Mouse (Mus musculus) forebrain, embryonic 12.5 days (tissue): ENCODE results near the gene 2310002L09Rik. TPM values are rescaled to one million over a fixed set of nuclear protein-coding genes. Genes with fewer than 3 reads are reported as not detected.
"Not testable (repeated sequence)": the region's sequence is repeated elsewhere in the genome, so short reads cannot be mapped to it uniquely, and the experiment has no call there.

ENCODE experiments used
- ATAC-seq: fragments of 200-750 bp; cut with Nextera tagmentation; 2 replicates; pipeline ENCODE4 v1.8.0; 2017; ENCODE audit warnings: moderate TSS enrichment; ENCODE audit not compliant: low FRiP score
- H3K27ac ChIP-seq: fragments of 300-500 bp; sonication (generic); 2 replicates; pipeline ENCODE4 v1.5.1; 2016; ENCODE audit warnings: mild to moderate bottlenecking
- H3K27me3 ChIP-seq: fragments of 300-500 bp; sonication (generic); 2 replicates; pipeline ENCODE4 v1.6.1; 2016; ENCODE audit warnings: mild to moderate bottlenecking
- H3K36me3 ChIP-seq: fragments of 300-500 bp; sonication (generic); replicated peaks from 2 replicates; pipeline ENCODE4 v1.6.1; 2016; ENCODE audit warnings: mild to moderate bottlenecking
- H3K4me1 ChIP-seq: fragments of 300-500 bp; sonication (generic); 2 replicates; pipeline ENCODE4 v1.6.1; 2016
- H3K4me2 ChIP-seq: fragments of 300-500 bp; sonication (generic); 2 replicates; pipeline ENCODE4 v1.6.1; 2016; ENCODE audit warnings: mild to moderate bottlenecking, moderate library complexity
- H3K4me3 ChIP-seq: fragments of 300-500 bp; sonication (generic); replicated peaks from 2 replicates; pipeline ENCODE4 v1.5.1; 2016; ENCODE audit warnings: mild to moderate bottlenecking
- H3K9ac ChIP-seq: fragments of 300-500 bp; sonication (generic); 2 replicates; pipeline ENCODE4 v1.6.1; 2016; ENCODE audit warnings: mild to moderate bottlenecking
- H3K9me3 ChIP-seq: fragments of 300-500 bp; sonication (generic); 2 replicates; pipeline ENCODE4 v1.6.1; 2016
- WGBS: fragments of 180-500 bp; shearing (Covaris S2); methylation state at CpG from one replicate; pipeline ENCODE4 v1.1.7; 2016; 5-methylcytosine and 5-hydroxymethylcytosine counted together
- polyA plus RNA-seq: library from polyadenylated mRNA; unstranded; fragments of >200 nt; fragmentation: Nextera tagmentation; extraction: Ambion mirVana; gene quantifications from 2 replicates; pipeline ENCODE4 v1.2.1, GENCODE M21; 2016

2310002L09Rik gene
- polyA plus RNA-seq = not detected in 2 replicates

DNA sequence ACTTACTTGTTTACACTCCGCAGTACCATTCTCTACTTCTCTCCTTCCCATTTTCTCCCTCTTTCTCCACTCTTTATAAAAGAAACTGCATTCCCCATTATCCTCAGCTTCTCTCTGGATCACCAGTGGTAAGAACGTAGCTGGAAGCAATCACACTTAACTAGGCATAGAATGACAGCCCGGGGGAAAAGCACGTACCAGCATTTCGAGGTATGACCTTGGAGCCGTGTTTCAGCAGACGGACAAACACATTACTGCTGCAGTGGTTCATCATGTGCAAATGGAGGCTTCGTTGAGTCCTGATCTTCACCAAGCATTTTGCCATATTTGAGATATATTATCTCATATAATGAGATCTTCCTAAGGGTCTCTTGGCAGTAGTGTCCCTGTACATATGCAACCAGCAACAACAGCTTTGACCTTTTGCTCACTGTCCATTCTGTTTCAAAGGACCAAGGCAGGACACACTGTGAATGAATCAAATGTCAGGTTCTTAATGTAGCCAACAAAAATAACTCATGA is at the start of gene 2310002L09Rik:
Gene 2310002L09Rik (minus strand): TSS at position 472 of the 522 bp plus-strand sequence.
- Histone ChIP-seq H3K4me2 (no peak within 1 kb of the TSS), H3K27me3 (no peaks in the 10 kb centered on the region), H3K36me3 (no peaks in the 10 kb centered on the region), H3K4me1 (no peaks in the 10 kb centered on the region), H3K27ac (no peak within 1 kb of the TSS), H3K9me3 (no peaks in the 10 kb centered on the region), H3K4me3 (no peak within 1 kb of the TSS), H3K9ac (no peak within 1 kb of the TSS)
- 84% methylated on average over 8 of the region's 8 CpGs for WGBS
- no peak for ATAC-seq

- no peak overlapping the region for H3K27ac ChIP-seq
- H3K9ac ChIP-seq = no peak overlapping the region
- H3K4me1 ChIP-seq = no peaks in the 10 kb centered on the region
- H3K4me3 ChIP-seq = no peak overlapping the region
- no peaks in the 10 kb centered on the region for H3K27me3 ChIP-seq
- 92% methylated on average over 3 of the region's 3 CpGs for WGBS
- H3K4me2 ChIP-seq = no peak overlapping the region
- no peaks in the 10 kb centered on the region for H3K9me3 ChIP-seq
- ATAC-seq = no peak
- H3K36me3 ChIP-seq = no peaks in the 10 kb centered on the region
Measured at GRCm38 (mm10) chr4:73980454-73980853, 29.8 kb upstream of the 2310002L09Rik start.

DNA sequence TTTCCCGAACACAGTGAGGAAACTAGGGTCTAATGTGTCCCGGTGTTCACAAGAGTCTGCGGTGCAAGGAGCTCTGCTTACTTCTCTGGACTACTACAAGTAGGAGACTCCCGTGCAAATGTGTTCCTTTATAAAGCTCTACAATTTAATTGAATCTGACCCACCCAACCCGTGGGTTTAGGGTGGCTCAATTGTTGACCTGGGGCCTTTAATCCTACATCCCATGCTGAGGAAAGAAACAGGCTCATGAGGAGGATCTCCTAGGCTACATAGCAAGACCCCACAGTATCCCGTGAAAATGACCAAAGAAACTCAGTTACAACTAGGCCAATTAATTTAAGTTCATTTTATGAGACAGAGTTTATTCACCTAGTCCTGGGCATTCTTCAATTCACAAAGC is 30.0 kb downstream of the 2310002L09Rik start, which contains the start of gene Gm11756:
Gene Gm11756 (minus strand): TSS at position 101 of the 400 bp plus-strand sequence.
- not testable (repeated sequence) for ATAC-seq

DNA sequence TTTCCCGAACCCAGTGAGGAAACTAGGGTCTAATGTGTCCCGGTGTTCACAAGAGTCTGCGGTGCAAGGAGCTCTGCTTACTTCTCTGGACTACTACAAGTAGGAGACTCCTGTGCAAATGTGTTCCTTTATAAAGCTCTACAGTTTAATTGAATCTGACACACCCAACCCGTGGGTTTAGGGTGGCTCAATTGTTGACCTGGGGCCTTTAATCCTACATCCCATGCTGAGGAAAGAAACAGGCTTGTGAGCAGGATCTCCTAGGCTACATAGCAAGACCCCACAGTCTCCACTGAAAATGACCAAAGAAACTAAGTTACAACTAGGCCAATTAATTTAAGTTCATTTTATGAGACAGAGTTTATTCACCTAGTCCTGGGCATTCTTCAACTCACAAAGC is 44.8 kb downstream of the 2310002L09Rik start, which contains the start of gene Gm13871:
Gene Gm13871 (minus strand): TSS at position 101 of the 400 bp plus-strand sequence.
- not testable (repeated sequence) for H3K4me3 ChIP-seq, H3K27ac ChIP-seq, H3K9me3 ChIP-seq, H3K36me3 ChIP-seq, H3K9ac ChIP-seq, H3K4me1 ChIP-seq, H3K4me2 ChIP-seq, ATAC-seq, H3K27me3 ChIP-seq
- no CpG with 5 or more reads among the region's 4 CpGs for WGBS

More for the DNA sequence above, 30.0 kb downstream of the 2310002L09Rik start, which contains the start of gene Gm11756:
- not testable (repeated sequence) for H3K27ac ChIP-seq, H3K4me1 ChIP-seq, H3K9me3 ChIP-seq, H3K27me3 ChIP-seq, H3K9ac ChIP-seq, H3K4me2 ChIP-seq, H3K36me3 ChIP-seq, H3K4me3 ChIP-seq
- 82% methylated on average over 6 of the region's 6 CpGs for WGBS

DNA sequence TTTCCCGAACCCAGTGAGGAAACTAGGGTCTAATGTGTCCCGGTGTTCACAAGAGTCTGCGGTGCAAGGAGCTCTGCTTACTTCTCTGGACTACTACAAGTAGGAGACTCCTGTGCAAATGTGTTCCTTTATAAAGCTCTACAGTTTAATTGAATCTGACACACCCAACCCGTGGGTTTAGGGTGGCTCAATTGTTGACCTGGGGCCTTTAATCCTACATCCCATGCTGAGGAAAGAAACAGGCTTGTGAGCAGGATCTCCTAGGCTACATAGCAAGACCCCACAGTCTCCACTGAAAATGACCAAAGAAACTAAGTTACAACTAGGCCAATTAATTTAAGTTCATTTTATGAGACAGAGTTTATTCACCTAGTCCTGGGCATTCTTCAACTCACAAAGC is 59.6 kb downstream of the 2310002L09Rik start, which contains the start of gene Gm11757:
Gene Gm11757 (minus strand): TSS at position 101 of the 400 bp plus-strand sequence.
- not testable (repeated sequence) for H3K9ac ChIP-seq, H3K4me2 ChIP-seq, H3K36me3 ChIP-seq, H3K4me1 ChIP-seq, ATAC-seq, H3K4me3 ChIP-seq, H3K9me3 ChIP-seq, H3K27me3 ChIP-seq, H3K27ac ChIP-seq
- no CpG with 5 or more reads among the region's 4 CpGs for WGBS

Other genes starting within 250 kb of the 2310002L09Rik start
- 0.80 and 1.0 TPM in 2 replicates for gene Rasef, start 159.9 kb downstream of the 2310002L09Rik start, polyA plus RNA-seq
- gene Gm11758, start 74.6 kb downstream of the 2310002L09Rik start, polyA plus RNA-seq = not detected in 2 replicates
- gene Gm11757, start 59.7 kb downstream of the 2310002L09Rik start, polyA plus RNA-seq = not detected in 2 replicates
- gene Gm13871, start 44.9 kb downstream of the 2310002L09Rik start, polyA plus RNA-seq = not detected in 2 replicates
- gene Gm11756, start 30.1 kb downstream of the 2310002L09Rik start, polyA plus RNA-seq = not detected in 2 replicates
- 5.0 and 5.9 TPM in 2 replicates for gene Frmd3, start 62.6 kb upstream of the 2310002L09Rik start, polyA plus RNA-seq